Mouse (Mus musculus): Measurements from ENCODE around the gene Fos.

DNA sequence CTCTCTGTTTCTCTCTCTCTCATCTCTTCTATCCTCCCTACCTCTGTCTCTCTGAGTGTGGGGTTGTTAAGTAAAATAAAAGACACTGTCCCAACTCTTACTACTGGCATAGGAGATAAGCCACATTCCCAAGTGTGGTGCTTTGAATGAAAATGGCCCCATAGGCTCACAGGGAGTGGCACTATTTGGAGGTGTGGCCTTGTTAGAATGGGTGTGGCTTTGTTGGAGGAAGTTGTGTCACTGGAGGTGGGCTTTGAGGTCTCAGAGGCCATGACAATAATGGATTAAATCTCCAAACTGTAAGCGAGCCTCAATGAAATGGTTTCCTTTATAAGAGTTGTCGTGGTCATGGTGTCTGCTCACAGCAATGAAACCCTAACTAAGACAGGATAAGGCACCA is 36.3 kb downstream of the Fos start:
- no peak for TF ChIP-seq CTCF (IDR thresholded peaks at IDR 0.05; ENCODE audit: borderline replicate concordance, insufficient read depth, low read length)
- no peak for TF ChIP-seq POLR2A (IDR thresholded peaks at IDR 0.05; ENCODE audit: low read depth, low read length)

Data from embryonic fibroblast, embryonic 13.5 days (primary cell).